Mouse (Mus musculus): Measurements from ENCODE around the gene Faap24. TPM values are rescaled to one million over a fixed set of nuclear protein-coding genes. Genes with fewer than 3 reads are reported as not detected.

Faap24 gene
- 1.8 and 3.9 TPM in 2 replicates for polyA plus RNA-seq (2012; rRNA removed)

DNA sequence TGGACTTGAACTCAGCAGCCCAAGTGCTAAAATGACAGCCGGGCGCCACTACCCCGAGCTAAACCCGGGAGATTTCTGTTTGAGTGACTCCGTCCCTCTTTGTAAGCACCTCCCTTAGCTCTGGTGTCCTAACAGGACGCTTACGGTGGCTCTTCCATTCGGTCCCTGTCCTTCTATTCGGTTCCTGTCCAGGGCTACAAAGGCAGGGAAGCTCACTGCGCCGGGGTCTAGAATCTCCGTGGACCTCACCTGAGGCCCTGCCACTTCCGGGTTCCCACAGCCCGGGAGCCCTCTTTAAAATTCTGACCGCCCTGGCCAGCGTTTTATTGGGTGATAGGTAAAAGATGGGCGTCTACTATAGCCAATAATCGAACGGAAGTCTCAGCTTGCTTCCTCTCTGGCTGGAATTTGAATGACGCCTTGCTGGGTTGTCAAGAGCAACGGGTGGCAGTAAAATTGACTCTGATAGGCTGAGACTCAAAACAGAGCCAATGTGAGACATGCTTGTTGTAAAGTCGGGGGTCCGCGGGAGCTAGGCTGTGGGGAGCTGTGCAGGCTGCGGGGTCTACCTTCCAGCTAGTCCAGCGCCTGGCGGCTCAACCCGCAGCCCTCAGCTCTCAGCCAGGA is at the start of gene Faap24, which contains the start of gene Cep89:
Faap24 (minus strand) TSS at position 295 of the 627 bp plus-strand sequence.
Cep89 (plus strand) TSS at position 494 of the 627 bp plus-strand sequence.
- Histone ChIP-seq H3K4me1 (ENCODE audit: control insufficient read depth, insufficient read depth, insufficient read length, low read length) (peaks cover 5% of the 10 kb centered on the region), H3K36me3 (ENCODE audit: control insufficient read depth, insufficient read depth, low read length) (peaks cover 19% of the 10 kb centered on the region), H3K4me3 (ENCODE audit: low read depth, low read length) (peak within 1 kb of the TSS; percentile 91), H3K27ac (ENCODE audit: insufficient read depth, low read depth, low read length) (peak within 1 kb of the TSS; percentile 18; the same call in 1 of the 2 replicates), H3K27me3 (ENCODE audit: control insufficient read depth, insufficient read depth, low read length) (no peaks in the 10 kb centered on the region)
- WGBS, result 1% methylated on average over 28 of the region's 28 CpGs
- TF ChIP-seq POLR2A (IDR thresholded peaks at IDR 0.05; ENCODE audit: low read depth, low read length) (peak; percentile 50; the same call in 1 of the 2 replicates), CTCF (IDR thresholded peaks at IDR 0.05; ENCODE audit: extremely low read depth, insufficient read length, insufficient replicate concordance, low read depth, low read length) (no peak)

DNA sequence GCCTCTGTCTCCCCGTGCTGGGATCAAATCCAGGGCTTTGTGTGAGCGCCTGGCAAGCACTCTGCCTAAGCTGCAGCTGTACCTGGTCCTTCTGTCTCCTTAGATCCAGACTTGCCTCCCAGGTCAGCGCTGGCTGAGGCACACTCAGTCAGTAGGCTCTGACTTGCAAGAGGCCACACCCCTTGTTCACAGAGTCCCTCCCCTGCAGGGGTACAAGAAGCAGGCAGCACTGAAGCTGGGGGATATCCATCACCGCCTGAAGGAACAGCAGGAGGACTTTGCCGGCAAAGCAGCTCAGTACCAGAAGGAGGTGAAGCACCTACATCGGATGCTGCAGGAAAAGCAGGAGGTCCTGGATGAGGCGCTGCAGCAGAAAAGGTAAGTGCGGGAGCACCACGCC is 38.6 kb upstream of the Faap24 start:
- WGBS, result 91% methylated on average over 9 of the region's 9 CpGs
- no peaks in the 10 kb centered on the region for H3K27me3 ChIP-seq (ENCODE audit: control insufficient read depth, insufficient read depth, low read length)

DNA sequence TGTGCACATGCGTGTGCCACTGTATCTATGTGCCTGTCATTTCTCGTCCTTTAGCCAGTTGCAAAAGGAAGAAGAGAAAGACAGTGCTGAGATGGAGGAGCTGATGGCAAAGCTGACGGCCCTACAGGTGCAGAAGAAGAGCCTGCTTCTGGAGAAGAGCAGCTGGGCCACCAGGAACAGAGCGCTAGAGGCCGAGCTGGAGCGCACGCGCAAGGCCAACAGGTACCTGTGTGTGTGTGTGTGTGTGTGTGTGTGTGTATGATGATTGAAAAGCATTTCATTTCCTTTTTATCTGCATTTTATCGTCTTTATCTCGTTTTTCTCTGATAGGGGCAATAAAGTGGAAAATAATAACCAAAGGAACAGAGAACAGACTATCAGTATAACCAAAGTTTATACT is 31.5 kb upstream of the Faap24 start:
- Histone ChIP-seq H3K4me3 (ENCODE audit: low read depth, low read length) (no peak overlapping the region), H3K36me3 (ENCODE audit: control insufficient read depth, insufficient read depth, low read length) (peaks cover 21% of the 10 kb centered on the region), H3K27me3 (ENCODE audit: control insufficient read depth, insufficient read depth, low read length) (no peaks in the 10 kb centered on the region), H3K27ac (ENCODE audit: insufficient read depth, low read depth, low read length) (no peak overlapping the region), H3K4me1 (ENCODE audit: control insufficient read depth, insufficient read depth, insufficient read length, low read length) (no peaks in the 10 kb centered on the region)
- 44% methylated on average over 10 of the region's 10 CpGs for WGBS
- no peak for TF ChIP-seq POLR2A (IDR thresholded peaks at IDR 0.05; ENCODE audit: low read depth, low read length)
- no peak for TF ChIP-seq CTCF (IDR thresholded peaks at IDR 0.05; ENCODE audit: extremely low read depth, insufficient read length, insufficient replicate concordance, low read depth, low read length)

More for the DNA sequence above, 38.6 kb upstream of the Faap24 start:
- Histone ChIP-seq H3K4me1 (ENCODE audit: control insufficient read depth, insufficient read depth, insufficient read length, low read length) (no peaks in the 10 kb centered on the region), H3K27ac (ENCODE audit: insufficient read depth, low read depth, low read length) (no peak overlapping the region), H3K36me3 (ENCODE audit: control insufficient read depth, insufficient read depth, low read length) (peaks cover 29% of the 10 kb centered on the region), H3K4me3 (ENCODE audit: low read depth, low read length) (no peak overlapping the region)
- TF ChIP-seq POLR2A (IDR thresholded peaks at IDR 0.05; ENCODE audit: low read depth, low read length), result no peak
- TF ChIP-seq CTCF (IDR thresholded peaks at IDR 0.05; ENCODE audit: extremely low read depth, insufficient read length, insufficient replicate concordance, low read depth, low read length), result no peak

DNA sequence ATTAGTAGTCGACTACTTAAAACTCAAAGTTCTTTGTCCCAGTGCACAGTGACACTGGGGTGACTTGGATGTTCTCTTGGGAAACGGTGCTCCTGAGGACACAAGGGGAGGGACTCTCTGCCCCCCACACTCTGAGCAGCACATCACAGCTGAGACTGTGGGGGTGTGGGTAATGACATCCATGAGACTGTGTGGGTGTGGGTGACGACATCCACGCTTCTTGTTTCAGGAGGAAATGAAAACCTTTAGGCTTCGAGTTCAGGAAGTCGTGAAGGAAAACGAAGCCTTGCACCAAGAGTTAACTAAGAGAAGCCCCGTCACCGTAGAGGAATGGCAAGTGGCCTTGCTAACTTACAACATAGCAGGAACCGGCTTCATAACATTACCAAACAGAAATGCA is 26.4 kb upstream of the Faap24 start:
- H3K4me1 ChIP-seq (ENCODE audit: control insufficient read depth, insufficient read depth, insufficient read length, low read length), result no peaks in the 10 kb centered on the region
- no peaks in the 10 kb centered on the region for H3K27me3 ChIP-seq (ENCODE audit: control insufficient read depth, insufficient read depth, low read length)
- WGBS, result 85% methylated on average over 10 of the region's 10 CpGs
- no peak overlapping the region for H3K4me3 ChIP-seq (ENCODE audit: low read depth, low read length)
- H3K36me3 ChIP-seq (ENCODE audit: control insufficient read depth, insufficient read depth, low read length), result peaks cover 13% of the 10 kb centered on the region
- TF ChIP-seq POLR2A (IDR thresholded peaks at IDR 0.05; ENCODE audit: low read depth, low read length) (no peak), CTCF (IDR thresholded peaks at IDR 0.05; ENCODE audit: extremely low read depth, insufficient read length, insufficient replicate concordance, low read depth, low read length) (no peak)
- H3K27ac ChIP-seq (ENCODE audit: insufficient read depth, low read depth, low read length), result no peak overlapping the region

DNA sequence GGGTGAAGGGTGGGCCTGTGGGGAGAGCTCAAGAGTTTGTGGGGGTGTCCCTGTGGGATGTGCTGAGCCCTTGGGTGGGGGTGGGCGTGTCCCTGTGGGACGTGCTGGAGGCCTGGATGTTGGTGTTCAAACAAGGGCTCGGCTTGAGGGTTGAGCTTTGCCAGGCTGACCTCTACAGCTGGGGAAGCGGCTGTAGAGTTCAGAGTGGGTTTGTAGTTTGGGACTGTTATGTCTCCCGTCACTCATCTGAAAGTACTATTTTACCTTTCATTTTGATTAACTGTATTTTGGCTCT is 20.0 kb upstream of the Faap24 start:
- Histone ChIP-seq H3K27me3 (ENCODE audit: control insufficient read depth, insufficient read depth, low read length) (no peaks in the 10 kb centered on the region), H3K4me1 (ENCODE audit: control insufficient read depth, insufficient read depth, insufficient read length, low read length) (peaks cover 16% of the 10 kb centered on the region; the same call in 1 of the 2 replicates), H3K4me3 (ENCODE audit: low read depth, low read length) (no peak overlapping the region), H3K27ac (ENCODE audit: insufficient read depth, low read depth, low read length) (peak overlapping the region; percentile 47; the same call in 1 of the 2 replicates), H3K36me3 (ENCODE audit: control insufficient read depth, insufficient read depth, low read length) (peaks cover 6% of the 10 kb centered on the region)
- TF ChIP-seq CTCF (IDR thresholded peaks at IDR 0.05; ENCODE audit: extremely low read depth, insufficient read length, insufficient replicate concordance, low read depth, low read length), result no peak
- TF ChIP-seq POLR2A (IDR thresholded peaks at IDR 0.05; ENCODE audit: low read depth, low read length), result no peak
- 35% methylated on average over 5 of the region's 5 CpGs for WGBS

DNA sequence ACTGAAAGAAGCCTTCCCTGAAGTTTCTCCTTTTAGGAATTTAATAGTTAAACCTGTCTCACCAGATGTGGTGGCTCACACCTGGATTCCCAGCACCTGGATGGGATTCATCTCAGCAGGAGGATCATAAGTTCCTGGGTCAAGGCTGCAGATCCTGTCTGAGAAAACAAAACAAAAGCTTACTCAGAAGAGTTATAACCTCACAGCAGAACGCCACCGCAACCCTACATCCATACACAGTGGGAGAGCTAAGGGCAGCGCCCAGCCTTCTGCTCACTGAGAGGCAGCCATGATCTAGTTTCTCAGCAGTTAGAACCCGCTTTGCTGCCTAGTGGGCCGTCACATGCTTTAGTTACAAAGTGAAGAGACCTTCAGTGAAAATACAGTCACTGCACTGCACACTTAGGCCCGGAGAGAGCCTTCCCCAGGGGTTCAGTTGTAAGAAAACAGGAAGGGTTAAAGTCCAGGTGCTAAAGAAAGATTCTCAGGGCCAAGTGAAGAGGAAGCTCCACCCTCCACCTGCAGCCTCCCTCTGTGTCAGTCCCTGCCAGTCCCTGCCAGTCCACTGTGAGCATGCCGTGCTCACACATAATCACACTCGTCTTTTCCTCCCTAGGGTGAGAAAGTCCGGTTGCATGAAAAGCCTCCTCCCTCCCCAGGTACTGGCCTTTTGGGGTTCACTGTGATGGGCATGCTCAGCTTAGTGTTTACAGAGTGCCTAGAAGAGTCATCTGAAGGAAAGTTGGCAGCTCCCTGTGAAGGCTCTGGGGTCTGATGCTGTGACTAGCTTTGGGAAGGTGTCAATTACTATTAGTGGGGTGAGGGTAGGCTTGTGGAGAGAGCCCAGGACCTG is 19.4 kb upstream of the Faap24 start:
- Histone ChIP-seq H3K4me3 (ENCODE audit: low read depth, low read length) (0 out of 2 replicates have a peak overlapping the region, but pooled peaks have one; percentile 12), H3K27ac (ENCODE audit: insufficient read depth, low read depth, low read length) (peak overlapping the region; percentile 75), H3K4me1 (ENCODE audit: control insufficient read depth, insufficient read depth, insufficient read length, low read length) (peaks cover 16% of the 10 kb centered on the region; the same call in 1 of the 2 replicates), H3K36me3 (ENCODE audit: control insufficient read depth, insufficient read depth, low read length) (peaks cover 8% of the 10 kb centered on the region), H3K27me3 (ENCODE audit: control insufficient read depth, insufficient read depth, low read length) (no peaks in the 10 kb centered on the region)
- TF ChIP-seq CTCF (IDR thresholded peaks at IDR 0.05; ENCODE audit: extremely low read depth, insufficient read length, insufficient replicate concordance, low read depth, low read length) (no peak), POLR2A (IDR thresholded peaks at IDR 0.05; ENCODE audit: low read depth, low read length) (no peak)
- WGBS, result 23% methylated on average over 9 of the region's 9 CpGs

DNA sequence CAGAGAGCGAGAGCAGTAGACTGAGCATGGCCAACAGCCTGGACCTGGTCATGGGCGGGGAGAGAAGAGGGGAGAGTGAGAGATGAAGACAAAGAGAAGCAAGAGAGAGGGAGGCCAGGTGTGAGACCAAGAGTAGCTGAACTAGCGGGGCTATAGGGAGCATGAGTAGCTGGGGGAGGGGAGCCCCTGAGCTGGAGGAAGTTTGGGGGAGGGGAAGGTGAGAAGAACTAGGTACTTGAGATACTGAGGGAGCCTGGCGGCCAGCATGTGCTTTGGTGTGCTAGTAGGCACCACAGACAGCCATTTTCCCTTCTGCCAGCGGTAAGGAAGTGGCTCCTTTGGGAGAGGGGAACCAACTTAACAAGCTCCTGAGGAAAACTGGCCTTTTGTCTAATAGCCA is 18.6 kb upstream of the Faap24 start:
- peaks cover 6% of the 10 kb centered on the region for H3K36me3 ChIP-seq (ENCODE audit: control insufficient read depth, insufficient read depth, low read length)
- WGBS, result 76% methylated on average over 5 of the region's 5 CpGs

More for the DNA sequence above, 18.6 kb upstream of the Faap24 start:
- TF ChIP-seq POLR2A (IDR thresholded peaks at IDR 0.05; ENCODE audit: low read depth, low read length) (no peak), CTCF (IDR thresholded peaks at IDR 0.05; ENCODE audit: extremely low read depth, insufficient read length, insufficient replicate concordance, low read depth, low read length) (no peak)
- peaks cover 16% of the 10 kb centered on the region; the same call in 1 of the 2 replicates for H3K4me1 ChIP-seq (ENCODE audit: control insufficient read depth, insufficient read depth, insufficient read length, low read length)
- no peak overlapping the region for H3K4me3 ChIP-seq (ENCODE audit: low read depth, low read length)
- no peaks in the 10 kb centered on the region for H3K27me3 ChIP-seq (ENCODE audit: control insufficient read depth, insufficient read depth, low read length)
- peak overlapping the region; percentile 75; the same call in 1 of the 2 replicates for H3K27ac ChIP-seq (ENCODE audit: insufficient read depth, low read depth, low read length)
